Mouse (Mus musculus): ENCODE data around the gene Lias. TPM values are rescaled to one million over a fixed set of nuclear protein-coding genes. Genes with fewer than 3 reads are reported as not detected.

Gene Lias
- polyA plus RNA-seq, 1 experiment from 2014 or later, result 56.4 TPM

DNA sequence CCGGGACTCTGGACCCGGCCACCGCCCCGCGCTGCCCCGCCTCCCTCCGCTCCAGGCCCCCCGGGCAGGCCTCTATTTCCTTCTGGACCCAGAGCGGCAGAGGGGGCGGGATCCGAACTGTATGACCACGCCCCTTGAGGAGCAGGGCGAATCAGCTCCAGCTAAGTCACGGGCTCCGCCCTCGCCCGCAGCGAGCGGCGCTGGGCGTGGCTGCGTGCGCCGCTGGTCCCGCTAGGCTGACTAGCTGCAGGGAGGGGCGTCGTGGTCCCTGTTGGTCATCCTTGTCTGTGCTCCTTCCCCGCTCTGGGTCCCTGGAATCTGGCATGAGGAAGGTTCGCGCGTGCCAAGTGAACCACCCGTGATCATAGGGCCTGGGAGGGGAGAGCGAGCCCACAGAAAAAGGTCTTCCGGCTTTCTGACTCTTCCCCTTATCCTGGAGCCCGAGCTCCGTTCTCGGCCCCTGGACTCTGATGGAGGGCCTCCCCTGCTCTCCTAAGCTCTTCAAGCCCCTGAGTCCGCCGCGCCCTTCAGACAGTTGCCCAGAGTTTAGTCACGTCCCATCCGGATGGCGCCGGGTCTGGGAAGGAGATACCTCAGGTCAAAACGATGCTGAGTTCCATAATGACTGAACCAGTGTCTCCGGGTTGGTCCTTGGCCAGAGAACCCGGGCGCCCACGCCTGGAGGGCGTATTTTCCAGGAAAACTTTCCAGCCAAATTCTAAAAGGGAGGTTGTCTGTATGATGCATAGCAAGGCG, 44.7 kb downstream of the Lias start, which contains the start of gene Ugdh:
TSS of gene Ugdh (minus strand) at position 144 of the 756 bp plus-strand sequence.
- H3K27ac ChIP-seq (ENCODE audit: low read length), result peak within 1 kb of the TSS; percentile 84
- no peaks in the 10 kb centered on the region for H3K36me3 ChIP-seq (ENCODE audit: control insufficient read depth, insufficient read depth, low read length)
- H3K4me1 ChIP-seq (ENCODE audit: control insufficient read depth, insufficient read depth, low read length), result peaks cover 10% of the 10 kb centered on the region
- under 1% methylated on average over 51 of the region's 51 CpGs for WGBS
- peak; percentile 98 for ATAC-seq
- H3K4me3 ChIP-seq (ENCODE audit: low read length), result peak within 1 kb of the TSS; percentile 83
- no peaks in the 10 kb centered on the region for H3K27me3 ChIP-seq (replicated peaks; ENCODE audit: control insufficient read depth, insufficient read depth, low read length)
- peak within 1 kb of the TSS; percentile 84 for H3K9ac ChIP-seq (ENCODE audit: low read depth, low read length)
- H3K4me2 ChIP-seq (ENCODE audit: low read depth, low read length), result peak within 1 kb of the TSS; percentile 73
- H3K9me3 ChIP-seq (ENCODE audit: control insufficient read depth, low read length), result no peaks in the 10 kb centered on the region

DNA sequence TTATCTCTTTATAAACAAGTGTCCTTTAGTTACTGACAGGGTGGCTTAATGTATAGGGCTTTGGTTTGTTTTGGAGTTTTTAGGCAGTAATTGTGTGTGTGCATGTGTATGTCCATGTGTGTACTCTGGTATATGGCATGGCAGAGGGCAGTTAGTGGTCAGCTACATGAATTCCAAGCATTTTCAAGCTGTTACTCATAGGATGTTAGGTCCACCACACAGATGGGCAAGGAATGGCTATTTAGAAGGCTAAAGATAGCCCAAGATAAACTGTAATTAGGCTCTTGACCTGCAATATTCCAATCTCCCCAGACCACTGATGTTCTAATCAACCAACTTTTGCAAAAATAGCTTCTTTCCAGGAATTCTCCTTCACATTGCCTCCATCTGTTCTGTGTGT, 46.7 kb downstream of the Lias start:
- H3K4me1 ChIP-seq (ENCODE audit: control insufficient read depth, insufficient read depth, low read length), result peaks cover 9% of the 10 kb centered on the region
- no peak overlapping the region for H3K9ac ChIP-seq (ENCODE audit: low read depth, low read length)

GRCm38 (mm10) chr5:65444981-65445380, 53.7 kb downstream of the Lias start:
- no peak overlapping the region for H3K9ac ChIP-seq (ENCODE audit: low read depth, low read length)
- WGBS, result 68% methylated on average over 3 of the region's 6 CpGs
- H3K4me2 ChIP-seq (ENCODE audit: low read depth, low read length), result no peak overlapping the region
- no peaks in the 10 kb centered on the region for H3K9me3 ChIP-seq (ENCODE audit: control insufficient read depth, low read length)
- no peaks in the 10 kb centered on the region for H3K27me3 ChIP-seq (replicated peaks; ENCODE audit: control insufficient read depth, insufficient read depth, low read length)
- no peak for ATAC-seq
- H3K36me3 ChIP-seq (ENCODE audit: control insufficient read depth, insufficient read depth, low read length), result no peaks in the 10 kb centered on the region
- H3K4me1 ChIP-seq (ENCODE audit: control insufficient read depth, insufficient read depth, low read length), result no peaks in the 10 kb centered on the region
- no peak overlapping the region for H3K27ac ChIP-seq (ENCODE audit: low read length)
- no peak overlapping the region for H3K4me3 ChIP-seq (ENCODE audit: low read length)

More for the DNA sequence above, 46.7 kb downstream of the Lias start:
- Histone ChIP-seq H3K27me3 (replicated peaks; ENCODE audit: control insufficient read depth, insufficient read depth, low read length) (no peaks in the 10 kb centered on the region), H3K4me2 (ENCODE audit: low read depth, low read length) (no peak overlapping the region), H3K4me3 (ENCODE audit: low read length) (no peak overlapping the region), H3K27ac (ENCODE audit: low read length) (no peak overlapping the region), H3K36me3 (ENCODE audit: control insufficient read depth, insufficient read depth, low read length) (no peaks in the 10 kb centered on the region), H3K9me3 (ENCODE audit: control insufficient read depth, low read length) (no peaks in the 10 kb centered on the region)
- ATAC-seq, result no peak

DNA sequence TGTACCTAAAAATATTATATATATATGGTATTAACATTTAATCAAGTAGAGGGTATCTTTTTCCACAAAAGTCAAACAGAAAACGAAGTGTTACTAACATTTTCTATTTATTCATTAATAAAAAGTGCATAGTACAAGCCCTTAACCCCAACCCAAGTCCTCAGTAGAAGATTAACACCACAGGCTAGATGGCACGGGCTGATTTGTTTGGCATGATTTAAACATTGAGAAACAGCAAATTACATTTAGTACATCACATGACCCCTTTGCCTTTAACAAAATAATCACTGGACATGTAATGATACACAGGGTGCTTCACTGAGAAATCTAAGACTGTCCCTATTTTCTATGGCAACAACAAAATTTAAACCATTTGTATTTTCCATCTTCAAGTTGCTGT, 55.5 kb downstream of the Lias start:
- Histone ChIP-seq H3K27me3 (replicated peaks; ENCODE audit: control insufficient read depth, insufficient read depth, low read length) (no peaks in the 10 kb centered on the region), H3K9me3 (ENCODE audit: control insufficient read depth, low read length) (no peaks in the 10 kb centered on the region), H3K36me3 (ENCODE audit: control insufficient read depth, insufficient read depth, low read length) (no peaks in the 10 kb centered on the region), H3K4me3 (ENCODE audit: low read length) (no peak overlapping the region), H3K4me2 (ENCODE audit: low read depth, low read length) (no peak overlapping the region), H3K27ac (ENCODE audit: low read length) (no peak overlapping the region), H3K4me1 (ENCODE audit: control insufficient read depth, insufficient read depth, low read length) (no peaks in the 10 kb centered on the region), H3K9ac (ENCODE audit: low read depth, low read length) (no peak overlapping the region)
- ATAC-seq, result no peak
- 65% methylated on average over 2 of the region's 2 CpGs for WGBS

- Histone ChIP-seq H3K36me3 (ENCODE audit: control insufficient read depth, insufficient read depth, low read length) (no peaks in the 10 kb centered on the region), H3K4me3 (ENCODE audit: low read length) (no peak overlapping the region)
- 81% methylated on average over 2 of the region's 2 CpGs for WGBS
Observed at GRCm38 (mm10) chr5:65447826-65448225, 56.5 kb downstream of the Lias start.

DNA sequence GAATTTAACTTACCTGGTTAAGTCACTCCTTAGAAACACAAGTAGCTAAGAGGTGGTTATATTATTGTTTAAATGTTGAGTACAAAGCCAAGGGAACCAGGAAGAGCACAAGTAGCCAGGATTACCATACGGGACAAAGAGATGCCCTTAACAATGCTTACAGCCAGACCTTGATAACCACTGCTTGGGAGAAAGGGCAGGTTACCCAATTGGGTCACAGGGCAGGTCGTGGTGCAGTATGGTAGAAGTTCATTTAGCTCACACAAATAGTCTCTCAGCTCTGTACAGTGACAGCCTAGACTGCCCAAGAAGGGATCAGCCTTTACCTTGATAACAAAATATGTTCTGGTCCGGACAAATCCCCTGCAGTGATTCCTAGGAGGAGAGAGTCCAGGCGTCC, 57.6 kb downstream of the Lias start:
- Histone ChIP-seq H3K27ac (ENCODE audit: low read length) (no peak overlapping the region), H3K9me3 (ENCODE audit: control insufficient read depth, low read length) (no peaks in the 10 kb centered on the region), H3K4me2 (ENCODE audit: low read depth, low read length) (no peak overlapping the region), H3K4me3 (ENCODE audit: low read length) (no peak overlapping the region), H3K4me1 (ENCODE audit: control insufficient read depth, insufficient read depth, low read length) (no peaks in the 10 kb centered on the region), H3K9ac (ENCODE audit: low read depth, low read length) (no peak overlapping the region), H3K36me3 (ENCODE audit: control insufficient read depth, insufficient read depth, low read length) (no peaks in the 10 kb centered on the region), H3K27me3 (replicated peaks; ENCODE audit: control insufficient read depth, insufficient read depth, low read length) (no peaks in the 10 kb centered on the region)
- no peak for ATAC-seq
- WGBS, result 83% methylated on average over 4 of the region's 4 CpGs

More at GRCm38 (mm10) chr5:65447826-65448225, 56.5 kb downstream of the Lias start:
- Histone ChIP-seq H3K4me2 (ENCODE audit: low read depth, low read length) (no peak overlapping the region), H3K27ac (ENCODE audit: low read length) (no peak overlapping the region), H3K27me3 (replicated peaks; ENCODE audit: control insufficient read depth, insufficient read depth, low read length) (no peaks in the 10 kb centered on the region), H3K4me1 (ENCODE audit: control insufficient read depth, insufficient read depth, low read length) (no peaks in the 10 kb centered on the region), H3K9me3 (ENCODE audit: control insufficient read depth, low read length) (no peaks in the 10 kb centered on the region), H3K9ac (ENCODE audit: low read depth, low read length) (no peak overlapping the region)
- ATAC-seq, result no peak

DNA sequence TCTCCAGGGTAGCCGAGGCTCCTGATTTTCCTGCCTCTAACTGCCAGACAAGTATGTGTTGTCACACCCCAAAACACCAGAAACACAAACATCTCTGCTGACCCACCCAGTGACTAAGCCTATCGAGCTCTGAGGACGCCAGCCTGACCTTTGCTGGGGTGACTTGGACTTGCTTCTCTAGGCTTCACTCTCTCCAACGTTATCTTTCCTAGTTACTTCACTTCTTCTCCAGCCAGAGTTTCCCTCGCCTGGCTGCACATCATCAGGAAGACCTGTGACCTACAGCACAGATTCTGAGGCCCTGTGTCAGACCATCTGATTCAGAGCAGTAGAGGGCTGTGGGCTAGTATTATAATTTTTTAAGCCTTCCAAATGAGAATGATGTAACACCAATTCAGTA, 63.5 kb downstream of the Lias start:
- H3K9ac ChIP-seq (ENCODE audit: low read depth, low read length), result no peak overlapping the region
- H3K4me1 ChIP-seq (ENCODE audit: control insufficient read depth, insufficient read depth, low read length), result 0 out of 2 replicates have a peak, but pooled peaks cover 4% of the 10 kb centered on the region
- H3K4me3 ChIP-seq (ENCODE audit: low read length), result no peak overlapping the region
- H3K9me3 ChIP-seq (ENCODE audit: control insufficient read depth, low read length), result no peaks in the 10 kb centered on the region
- H3K27ac ChIP-seq (ENCODE audit: low read length), result no peak overlapping the region
- 46% methylated on average over 5 of the region's 5 CpGs for WGBS
- 0 out of 2 replicates have a peak, but pooled peaks have one; percentile 9 for ATAC-seq
- no peaks in the 10 kb centered on the region for H3K27me3 ChIP-seq (replicated peaks; ENCODE audit: control insufficient read depth, insufficient read depth, low read length)
- no peaks in the 10 kb centered on the region for H3K36me3 ChIP-seq (ENCODE audit: control insufficient read depth, insufficient read depth, low read length)
- no peak overlapping the region for H3K4me2 ChIP-seq (ENCODE audit: low read depth, low read length)

DNA sequence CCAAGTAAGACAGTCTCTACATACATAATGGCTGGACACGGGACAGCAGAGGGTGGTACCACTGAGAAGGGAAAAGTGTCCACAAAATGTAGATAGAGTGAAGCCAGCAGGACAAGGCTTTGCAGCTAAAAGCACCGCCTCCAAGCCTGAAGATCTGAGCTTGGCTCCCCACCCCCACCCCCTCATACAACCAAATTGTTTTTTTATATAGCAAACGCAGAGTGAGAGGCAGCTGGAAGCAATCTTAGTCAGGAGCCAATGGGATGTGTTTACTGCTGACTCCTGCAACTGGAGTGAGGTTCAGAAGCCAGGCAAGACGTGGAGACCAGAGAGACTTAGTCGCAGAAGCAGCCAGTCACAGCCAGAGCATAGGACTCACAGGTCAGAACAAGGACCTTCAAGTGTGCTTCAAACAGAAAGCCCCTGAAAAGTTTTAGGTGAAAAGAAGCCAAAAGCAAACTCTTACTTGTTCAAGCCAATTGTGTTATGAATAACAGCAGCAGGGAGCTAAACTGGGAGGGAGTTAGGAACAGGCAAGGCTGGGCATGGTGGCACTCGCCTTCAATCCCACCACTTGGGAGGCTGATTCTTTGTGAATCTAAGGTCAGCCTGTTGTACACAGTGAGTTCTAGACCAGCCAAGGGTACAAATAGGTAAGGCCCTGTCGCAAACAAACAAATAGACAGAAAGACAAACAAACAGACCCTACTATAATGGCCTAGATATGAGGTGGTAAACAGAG, 66.0 kb downstream of the Lias start:
- peak overlapping the region; percentile 59 for H3K27ac ChIP-seq (ENCODE audit: low read length)
- no peaks in the 10 kb centered on the region for H3K27me3 ChIP-seq (replicated peaks; ENCODE audit: control insufficient read depth, insufficient read depth, low read length)
- no peaks in the 10 kb centered on the region for H3K36me3 ChIP-seq (ENCODE audit: control insufficient read depth, insufficient read depth, low read length)
- ATAC-seq, result peak; percentile 76
- no peak overlapping the region for H3K4me3 ChIP-seq (ENCODE audit: low read length)
- 0 out of 2 replicates have a peak, but pooled peaks cover 4% of the 10 kb centered on the region for H3K4me1 ChIP-seq (ENCODE audit: control insufficient read depth, insufficient read depth, low read length)
- no peak overlapping the region for H3K4me2 ChIP-seq (ENCODE audit: low read depth, low read length)
- H3K9ac ChIP-seq (ENCODE audit: low read depth, low read length), result no peak overlapping the region
- H3K9me3 ChIP-seq (ENCODE audit: control insufficient read depth, low read length), result no peaks in the 10 kb centered on the region
- WGBS, result 55% methylated on average over 7 of the region's 7 CpGs

- Histone ChIP-seq H3K36me3 (ENCODE audit: control insufficient read depth, insufficient read depth, low read length) (no peaks in the 10 kb centered on the region), H3K9me3 (ENCODE audit: control insufficient read depth, low read length) (no peaks in the 10 kb centered on the region), H3K9ac (ENCODE audit: low read depth, low read length) (no peak overlapping the region), H3K27me3 (replicated peaks; ENCODE audit: control insufficient read depth, insufficient read depth, low read length) (no peaks in the 10 kb centered on the region), H3K4me1 (ENCODE audit: control insufficient read depth, insufficient read depth, low read length) (0 out of 2 replicates have a peak, but pooled peaks cover 4% of the 10 kb centered on the region), H3K27ac (ENCODE audit: low read length) (peak overlapping the region; percentile 59; the same call in 1 of the 2 replicates), H3K4me2 (ENCODE audit: low read depth, low read length) (no peak overlapping the region), H3K4me3 (ENCODE audit: low read length) (no peak overlapping the region)
- ATAC-seq, result no peak
- WGBS, result 60% methylated on average over 5 of the region's 5 CpGs
Observed at GRCm38 (mm10) chr5:65457846-65458245, 66.5 kb downstream of the Lias start.
